Mouse (Mus musculus): ENCODE data around the gene Lix1.

The Lix1 gene

DNA sequence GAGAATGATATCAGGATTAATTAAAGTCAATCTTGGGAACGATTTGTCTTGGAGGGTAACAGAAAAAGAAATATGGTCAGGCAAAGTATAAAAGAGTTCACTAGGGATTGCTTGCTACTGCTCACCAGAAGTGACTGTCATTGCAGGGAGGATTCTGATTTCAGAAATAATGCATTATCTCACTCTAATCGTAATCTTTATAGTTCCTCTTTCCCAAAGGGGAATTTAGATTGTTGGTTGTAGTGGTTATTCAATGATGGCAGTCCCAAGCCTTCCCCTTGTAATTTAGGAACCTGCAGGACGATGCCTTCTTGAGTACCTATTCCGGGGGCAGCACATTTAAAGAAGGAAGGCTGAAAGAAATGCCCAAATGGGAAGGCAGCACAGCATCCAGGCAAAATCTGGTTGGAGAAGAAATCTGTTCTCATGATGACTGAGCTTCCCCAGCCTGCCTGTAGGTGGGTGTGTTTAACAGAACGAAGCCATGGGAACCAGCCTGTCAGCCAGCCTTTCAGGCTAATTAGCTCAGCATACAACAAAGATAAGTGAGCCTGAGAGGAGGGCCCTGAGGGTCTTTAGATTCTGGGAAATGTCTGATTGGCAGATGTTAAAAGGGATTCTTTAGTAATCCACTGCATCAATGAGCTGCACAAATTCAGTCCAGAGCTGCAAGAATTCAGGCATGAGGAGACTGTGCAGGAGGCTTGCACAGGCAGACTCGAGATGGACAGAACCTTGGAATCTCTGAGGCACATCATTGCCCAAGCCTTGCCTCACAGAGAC lies at the start of gene Lix1:
TSS of gene Lix1 (plus strand) at position 451 of the 783 bp plus-strand sequence.
- in situ Hi-C loops (cut with MboI, MseI), result no loop called here

DNA sequence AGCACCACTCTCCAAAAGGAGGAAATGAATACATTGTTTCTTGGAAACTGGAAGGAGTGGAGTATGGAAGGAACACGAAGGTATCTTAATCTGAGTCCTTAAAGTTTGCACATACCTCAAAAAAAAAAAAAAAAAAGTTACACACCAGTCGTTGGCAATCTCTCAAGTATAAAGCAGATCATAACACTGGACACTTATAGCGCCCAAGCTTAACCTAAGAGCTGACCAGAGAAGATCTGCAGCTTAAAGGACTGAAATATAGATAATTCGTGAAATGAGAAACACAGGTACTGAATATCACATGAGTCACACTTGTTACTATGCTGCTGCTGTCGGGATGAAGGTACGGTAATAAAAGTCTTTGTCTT lies 28.9 kb upstream of the Lix1 start:
- in situ Hi-C loops (cut with MboI, MseI), result no loop called here

GRCm38 (mm10) chr17:17373918-17374910 lies 28.3 kb upstream of the Lix1 start, which contains the start of gene Riok2:
Gene Riok2 (plus strand): TSS chr17:17374309.
- in situ Hi-C loops (cut with MboI, MseI), result no loop called here

GRCm38 (mm10) chr17:17375581-17375980 lies 26.9 kb upstream of the Lix1 start:
- in situ Hi-C loops (cut with MboI, MseI), result no loop called here

DNA sequence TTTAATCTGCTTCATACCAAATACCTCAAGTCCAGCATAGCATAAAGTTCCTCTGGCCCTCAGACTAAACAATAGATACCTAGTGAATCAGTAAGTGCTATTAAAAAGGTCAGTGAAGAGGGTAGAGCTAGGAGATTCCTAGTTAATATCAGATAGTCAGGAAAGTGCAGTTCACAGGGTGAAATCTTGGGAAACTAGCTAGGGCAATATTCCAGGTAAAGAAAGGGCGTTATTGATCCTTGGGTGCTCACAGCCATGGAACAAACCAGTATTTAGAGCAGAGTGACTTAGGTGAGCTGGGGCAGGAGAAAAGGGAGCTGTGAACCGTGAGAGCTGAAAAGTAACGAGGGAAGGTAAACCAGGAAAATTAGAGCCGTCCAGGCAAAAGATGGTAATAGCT lies 18.8 kb upstream of the Lix1 start:
- in situ Hi-C loops (cut with MboI, MseI), result no loop called here

GRCm38 (mm10) chr17:17384502-17384901 lies 18.0 kb upstream of the Lix1 start:
- in situ Hi-C loops (cut with MboI, MseI), result no loop called here

GRCm38 (mm10) chr17:17386117-17386516 lies 16.4 kb upstream of the Lix1 start:
- in situ Hi-C loops (cut with MboI, MseI), result loop anchor here (5.0 kb wide), 1 partner anchor 366 kb away; no protein-coding TSS in a partner anchor

GRCm38 (mm10) chr17:17391823-17392222 lies 10.6 kb upstream of the Lix1 start:
- in situ Hi-C loops (cut with MboI, MseI), result loop anchor here (5.0 kb wide), 1 partner anchor 255 kb away; no protein-coding TSS in a partner anchor

DNA sequence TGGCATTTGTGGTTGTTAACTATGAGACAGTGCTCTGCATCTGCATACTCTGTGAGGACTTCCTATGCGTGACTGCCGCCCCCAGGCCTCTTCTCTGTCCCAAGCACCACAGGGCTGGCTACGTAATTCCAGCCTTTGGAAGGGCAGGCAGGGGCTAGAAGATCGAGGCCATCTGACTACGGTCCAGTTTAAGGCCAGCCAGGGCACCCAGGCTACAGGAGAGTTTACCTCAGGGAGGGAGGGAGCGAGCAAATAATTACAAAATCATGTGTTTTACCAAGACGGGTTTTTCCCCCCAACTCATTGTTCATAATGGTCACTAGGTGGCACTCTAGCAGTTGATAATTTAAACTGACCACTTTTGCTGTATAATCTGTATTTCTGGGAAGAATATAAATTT lies 9.6 kb upstream of the Lix1 start:
- in situ Hi-C loops (cut with MboI, MseI), result loop anchor here (5.0 kb wide), 1 partner anchor 254 kb away; no protein-coding TSS in a partner anchor

DNA sequence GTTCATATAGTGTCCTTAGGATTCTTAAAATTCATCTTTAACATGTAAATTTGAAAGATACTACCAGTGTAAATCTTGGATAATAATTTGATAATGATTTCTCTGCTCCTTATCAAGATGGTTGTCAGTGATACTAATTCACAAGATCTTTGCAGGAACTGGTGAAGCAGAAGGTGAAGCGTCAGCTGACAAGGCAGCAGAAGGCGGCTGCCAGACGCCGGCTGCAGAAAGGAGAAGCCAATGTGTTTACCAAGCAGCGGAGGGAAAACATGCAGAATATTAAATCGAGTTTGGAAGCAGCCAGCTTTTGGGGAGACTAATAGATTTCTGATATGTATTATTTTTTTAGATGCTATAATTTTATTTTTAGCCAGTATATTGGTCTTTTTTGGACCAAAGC lies 9.2 kb upstream of the Lix1 start:
- in situ Hi-C loops (cut with MboI, MseI), result loop anchor here (5.0 kb wide), 1 partner anchor 254 kb away; no protein-coding TSS in a partner anchor

DNA sequence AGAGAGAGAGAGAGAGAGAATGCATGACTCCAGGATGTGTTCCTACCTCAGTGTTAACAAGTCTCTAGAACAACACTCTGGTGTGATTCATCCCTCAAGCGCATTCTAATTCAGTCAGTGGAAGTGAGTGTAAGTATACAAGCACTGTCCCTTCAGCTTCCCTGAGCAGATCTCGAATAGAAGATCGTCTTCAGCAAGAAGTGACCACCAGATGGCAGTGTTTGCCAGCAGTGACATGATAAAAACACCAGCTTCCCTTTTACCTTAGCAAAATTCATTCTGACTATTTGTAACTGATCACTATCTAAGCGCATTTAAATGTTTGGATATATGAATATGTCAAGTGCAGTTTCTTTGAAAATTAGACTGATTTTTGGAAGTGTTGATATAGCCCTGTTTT lies 8.1 kb upstream of the Lix1 start:
- in situ Hi-C loops (cut with MboI, MseI), result loop anchor here (5.0 kb wide), 1 partner anchor 253 kb away; no protein-coding TSS in a partner anchor

- in situ Hi-C loops (cut with MboI, MseI), result loop anchor here (5.0 kb wide), 1 partner anchor 165 kb away; no protein-coding TSS in a partner anchor
These were observed 5.6 kb upstream of the Lix1 start for GRCm38 (mm10) chr17:17396869-17397268.

DNA sequence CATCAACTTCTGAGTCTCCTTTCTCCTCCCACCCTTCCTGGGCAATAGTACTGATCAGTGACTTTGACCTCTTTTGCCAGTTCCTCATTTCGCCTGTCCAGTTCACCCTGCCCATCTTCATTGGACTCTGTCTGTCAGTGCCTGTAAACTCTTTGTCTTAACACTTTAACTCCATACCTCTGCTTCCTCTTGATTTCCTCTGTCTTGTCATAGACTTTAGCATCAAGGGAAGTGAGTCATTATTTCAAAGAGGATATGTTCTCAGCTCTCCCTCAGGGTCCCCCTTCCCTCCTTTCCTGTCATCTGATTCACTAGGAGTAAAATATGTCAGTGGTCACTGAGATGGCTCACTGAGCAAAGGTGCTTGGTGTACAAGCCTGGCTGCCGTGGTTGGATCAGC lies 3.8 kb upstream of the Lix1 start:
- in situ Hi-C loops (cut with MboI, MseI), result loop anchor here (5.0 kb wide), 1 partner anchor 164 kb away; no protein-coding TSS in a partner anchor

- in situ Hi-C loops (cut with MboI, MseI), result no loop called here
These were observed 566 bp downstream of the Lix1 start for GRCm38 (mm10) chr17:17403038-17403437.

- in situ Hi-C loops (cut with MboI, MseI), result no loop called here
These were observed 1.2 kb downstream of the Lix1 start for GRCm38 (mm10) chr17:17403578-17404112.

DNA sequence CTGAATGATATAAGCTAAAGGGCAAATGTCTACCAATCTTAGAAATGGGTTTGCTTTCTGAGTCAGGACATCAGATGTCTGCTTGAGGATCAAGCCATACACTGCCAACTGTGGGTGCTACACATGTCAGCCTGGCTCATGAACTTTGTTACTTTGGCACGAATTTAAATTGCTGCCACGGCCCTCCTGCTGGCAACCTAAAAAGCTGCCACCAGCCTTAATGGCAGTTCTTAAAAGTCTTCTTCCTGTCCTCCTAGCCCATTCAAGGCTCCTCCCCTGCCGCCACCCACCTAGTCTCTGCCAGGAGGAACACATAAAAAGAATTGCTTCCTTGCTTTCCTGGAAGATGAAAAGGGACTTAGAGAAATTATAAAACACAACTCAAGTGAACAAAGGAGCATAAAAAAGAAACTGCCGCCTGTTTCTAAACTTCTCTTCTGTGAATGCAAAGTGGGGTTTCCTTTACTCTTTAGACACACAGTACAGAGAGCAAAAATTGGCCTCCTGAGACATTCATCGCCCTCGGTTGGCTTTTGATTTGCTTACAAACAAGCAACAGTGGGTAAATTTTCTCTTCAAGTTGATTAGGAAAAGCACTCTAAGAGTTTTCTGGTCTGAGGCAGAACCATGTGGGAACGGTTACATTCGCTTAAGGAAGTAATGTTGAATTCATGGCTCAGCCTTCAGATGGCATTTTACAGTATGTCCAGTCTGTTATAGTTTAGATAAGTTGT lies 2.5 kb downstream of the Lix1 start:
- in situ Hi-C loops (cut with MboI, MseI), result no loop called here

DNA sequence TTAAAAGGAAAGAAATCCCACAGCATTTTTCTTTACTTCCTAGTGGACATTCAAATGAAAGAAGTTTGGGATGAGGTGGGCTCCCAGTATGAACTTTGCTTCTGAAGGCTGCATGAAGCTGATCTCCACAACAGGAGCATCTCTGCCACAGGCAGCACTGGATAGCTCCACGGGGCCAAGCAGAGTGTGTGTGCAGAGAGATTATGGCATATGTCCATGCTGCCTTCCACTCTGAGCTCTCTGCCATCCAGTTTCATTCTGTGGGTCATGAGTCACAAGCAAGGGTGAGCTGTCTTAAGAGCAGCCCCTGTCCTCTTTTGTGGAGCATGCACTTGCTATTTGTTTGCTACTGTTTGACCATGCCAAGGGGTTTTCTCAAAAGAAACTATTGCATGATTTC lies 3.1 kb downstream of the Lix1 start:
- in situ Hi-C loops (cut with MboI, MseI), result no loop called here

GRCm38 (mm10) chr17:17408137-17408536 lies 5.7 kb downstream of the Lix1 start:
- in situ Hi-C loops (cut with MboI, MseI), result no loop called here

- in situ Hi-C loops (cut with MboI, MseI), result no loop called here
These were observed 6.4 kb downstream of the Lix1 start for GRCm38 (mm10) chr17:17408720-17409478.

GRCm38 (mm10) chr17:17409601-17410000 lies 7.1 kb downstream of the Lix1 start:
- in situ Hi-C loops (cut with MboI, MseI), result no loop called here
